Mouse (Mus musculus) kidney, embryonic 14.5 days (tissue): ENCODE results near the gene Hist1h2bg. TPM values are rescaled to one million over a fixed set of nuclear protein-coding genes. Genes with fewer than 3 reads are reported as not detected.
"Not testable (repeated sequence)": the region's sequence is repeated elsewhere in the genome, so short reads cannot be mapped to it uniquely, and the experiment has no call there.

Experiments used
- ATAC-seq: fragments of 200-750 bp; cut with Nextera tagmentation; 2 replicates; pipeline ENCODE4 v1.8.0; 2017; ENCODE audit warnings: moderate number of reproducible peaks, mild to moderate bottlenecking, moderate TSS enrichment, moderate library complexity; ENCODE audit not compliant: low FRiP score, low TSS enrichment
- H3K27ac ChIP-seq: fragments of 300-500 bp; sonication (generic); 2 replicates; pipeline ENCODE4 v1.5.1; 2014; ENCODE audit warnings: low read depth, mild to moderate bottlenecking, low read length, moderate library complexity, mixed read lengths
- H3K27me3 ChIP-seq: fragments of 300-500 bp; sonication (generic); 2 replicates; pipeline ENCODE4 v1.6.1; 2014; ENCODE audit warnings: mild to moderate bottlenecking, low read length; ENCODE audit not compliant: control insufficient read depth, insufficient read depth
- H3K36me3 ChIP-seq: fragments of 300-500 bp; sonication (generic); 2 replicates; pipeline ENCODE4 v1.6.1; 2014; ENCODE audit warnings: low read length, mixed read lengths; ENCODE audit not compliant: control insufficient read depth, insufficient read depth
- H3K4me1 ChIP-seq: fragments of 300-500 bp; sonication (generic); 2 replicates; pipeline ENCODE4 v1.6.1; 2014; ENCODE audit warnings: low read length, mixed read lengths; ENCODE audit not compliant: control insufficient read depth, insufficient read depth
- H3K4me2 ChIP-seq: fragments of 300-500 bp; sonication (generic); replicated peaks from 2 replicates; pipeline ENCODE4 v1.6.1; 2014; ENCODE audit warnings: low read depth, mild to moderate bottlenecking, low read length
- H3K4me3 ChIP-seq: fragments of 300-500 bp; sonication (generic); 2 replicates; pipeline ENCODE4 v1.5.1; 2014; ENCODE audit warnings: mild to moderate bottlenecking, low read length
- H3K9ac ChIP-seq: fragments of 300-500 bp; sonication (generic); 2 replicates; pipeline ENCODE4 v1.6.1; 2014; ENCODE audit warnings: low read depth, mild to moderate bottlenecking, low read length, moderate library complexity
- H3K9me3 ChIP-seq: fragments of 300-500 bp; sonication (generic); 2 replicates; pipeline ENCODE4 v1.6.1; 2016; ENCODE audit warnings: low read length; ENCODE audit not compliant: control insufficient read depth
- WGBS: fragments of 180-500 bp; shearing (Covaris S2); extraction: QIAGEN DNeasy Blood & Tissue Kit; methylation state at CpG from one replicate; pipeline ENCODE4 v1.1.7; 2014; 5-methylcytosine and 5-hydroxymethylcytosine counted together
- polyA plus RNA-seq: library from polyadenylated mRNA; unstranded; fragments of >200 nt; fragmentation: Nextera tagmentation; extraction: Ambion mirVana; gene quantifications from 2 replicates; pipeline ENCODE4 v1.2.1, GENCODE M21; 2014

Hist1h2bg gene
- polyA plus RNA-seq, 1 experiment from 2014 or later: 7.9 TPM

- Histone ChIP-seq H3K9ac (peak overlapping the region; percentile 71), H3K27ac (peak overlapping the region; percentile 93), H3K4me1 (peaks cover 17% of the 10 kb centered on the region), H3K4me2 (peak overlapping the region; percentile 60), H3K4me3 (peak overlapping the region; percentile 44)
- WGBS: under 1% methylated on average over 19 of the region's 36 CpGs
- H3K9me3 ChIP-seq, H3K36me3 ChIP-seq, H3K27me3 ChIP-seq: not testable (repeated sequence)
- ATAC-seq: peak; percentile 87
These were observed 14.4 kb downstream of the Hist1h2bg start for GRCm38 (mm10) chr13:23585442-23586098.

GRCm38 (mm10) chr13:23586099-23586939, 15.1 kb downstream of the Hist1h2bg start:
- Histone ChIP-seq H3K4me1 (peaks cover 12% of the 10 kb centered on the region), H3K27me3 (no peaks in the 10 kb centered on the region), H3K36me3 (no peaks in the 10 kb centered on the region), H3K4me3 (peak overlapping the region; percentile 44), H3K4me2 (peak overlapping the region; percentile 59), H3K9ac (peak overlapping the region; percentile 63), H3K9me3 (no peaks in the 10 kb centered on the region), H3K27ac (peak overlapping the region; percentile 98)
- 2% methylated on average over 22 of the region's 22 CpGs for WGBS
- ATAC-seq: no peak

- H3K9ac ChIP-seq: peak overlapping the region; percentile 63
- ATAC-seq: no peak
- H3K4me2 ChIP-seq: peak overlapping the region; percentile 59
- H3K9me3 ChIP-seq: no peaks in the 10 kb centered on the region
- peak overlapping the region; percentile 98 for H3K27ac ChIP-seq
- H3K27me3 ChIP-seq: no peaks in the 10 kb centered on the region
- 3% methylated on average over 1 of the region's 1 CpGs for WGBS
- H3K36me3 ChIP-seq: no peaks in the 10 kb centered on the region
- H3K4me1 ChIP-seq: peaks cover 12% of the 10 kb centered on the region
- peak overlapping the region; percentile 33; the same call in 1 of the 2 replicates for H3K4me3 ChIP-seq
These were observed 15.7 kb downstream of the Hist1h2bg start for GRCm38 (mm10) chr13:23586940-23587225.

GRCm38 (mm10) chr13:23591206-23591605, 20.0 kb downstream of the Hist1h2bg start:
- no peak for ATAC-seq
- no peak overlapping the region for H3K4me3 ChIP-seq
- H3K27ac ChIP-seq: no peak overlapping the region
- WGBS: 98% methylated on average over 7 of the region's 7 CpGs
- no peaks in the 10 kb centered on the region for H3K36me3 ChIP-seq
- H3K9ac ChIP-seq: no peak overlapping the region
- H3K9me3 ChIP-seq: no peaks in the 10 kb centered on the region
- no peaks in the 10 kb centered on the region for H3K27me3 ChIP-seq
- H3K4me1 ChIP-seq: no peaks in the 10 kb centered on the region
- no peak overlapping the region for H3K4me2 ChIP-seq

- H3K9me3 ChIP-seq, H3K27me3 ChIP-seq, H3K27ac ChIP-seq, H3K4me1 ChIP-seq, H3K36me3 ChIP-seq, H3K4me3 ChIP-seq, H3K9ac ChIP-seq, H3K4me2 ChIP-seq, ATAC-seq: not testable (repeated sequence)
- 85% methylated on average over 7 of the region's 7 CpGs for WGBS
These were observed 20.7 kb downstream of the Hist1h2bg start for GRCm38 (mm10) chr13:23591886-23592285.

GRCm38 (mm10) chr13:23592614-23593013, 21.4 kb downstream of the Hist1h2bg start:
- Histone ChIP-seq H3K4me1 (no peaks in the 10 kb centered on the region), H3K27ac (peak overlapping the region; percentile 80), H3K27me3 (no peaks in the 10 kb centered on the region), H3K9ac (no peak overlapping the region), H3K36me3 (no peaks in the 10 kb centered on the region), H3K9me3 (no peaks in the 10 kb centered on the region), H3K4me2 (no peak overlapping the region), H3K4me3 (no peak overlapping the region)
- ATAC-seq: no peak
- WGBS: 72% methylated on average over 7 of the region's 7 CpGs

- no peaks in the 10 kb centered on the region for H3K9me3 ChIP-seq
- no peaks in the 10 kb centered on the region for H3K4me1 ChIP-seq
- H3K9ac ChIP-seq: 0 out of 2 replicates have a peak overlapping the region, but pooled peaks have one; percentile 7
- WGBS: 72% methylated on average over 5 of the region's 5 CpGs
- no peaks in the 10 kb centered on the region for H3K27me3 ChIP-seq
- H3K36me3 ChIP-seq: no peaks in the 10 kb centered on the region
- ATAC-seq: peak; percentile 60; the same call in 1 of the 2 replicates
- H3K27ac ChIP-seq: peak overlapping the region; percentile 80
- H3K4me3 ChIP-seq: no peak overlapping the region
- no peak overlapping the region for H3K4me2 ChIP-seq
These were observed 22.0 kb downstream of the Hist1h2bg start for GRCm38 (mm10) chr13:23593051-23593770.

GRCm38 (mm10) chr13:23595185-23595584, 24.0 kb downstream of the Hist1h2bg start:
- H3K4me3 ChIP-seq: no peak overlapping the region
- WGBS: 81% methylated on average over 2 of the region's 2 CpGs
- no peaks in the 10 kb centered on the region for H3K36me3 ChIP-seq

More at GRCm38 (mm10) chr13:23595185-23595584, 24.0 kb downstream of the Hist1h2bg start:
- H3K27ac ChIP-seq: no peak overlapping the region
- no peak overlapping the region for H3K4me2 ChIP-seq
- no peak for ATAC-seq
- no peaks in the 10 kb centered on the region for H3K9me3 ChIP-seq
- H3K9ac ChIP-seq: no peak overlapping the region
- H3K27me3 ChIP-seq: no peaks in the 10 kb centered on the region
- no peaks in the 10 kb centered on the region for H3K4me1 ChIP-seq
